Mouse (Mus musculus) MEL (cell line): ENCODE results near the gene Nipa1.

Source experiments
- CTCF ChIP-seq, 3 experiments: IDR thresholded peaks in 2 of 3; conservative IDR thresholded peaks in 1 of 3; 2 replicates each; pipeline ENCODE4 v1.5.1; 2011 to 2012; ENCODE audit warnings: low read length in 3 of 3, low read depth in 2 of 3, mild to moderate bottlenecking in 2 of 3, improper control_type of control experiment in 1 of 3, inconsistent platforms in 1 of 3, mixed read lengths in 1 of 3, moderate library complexity in 1 of 3; ENCODE audit not compliant: control insufficient read depth in 1 of 3, insufficient read depth in 1 of 3, poor library complexity in 1 of 3, severe bottlenecking in 1 of 3
- EP300 ChIP-seq, 2 experiments: IDR thresholded peaks; 2 replicates each; pipeline ENCODE4 v1.6.1; 2011; ENCODE audit warnings: improper control_type of control experiment in 2 of 2, low read length in 2 of 2, low read depth in 1 of 2, mild to moderate bottlenecking in 1 of 2
- GABPA ChIP-seq: IDR thresholded peaks from 2 replicates; pipeline ENCODE4 v1.6.1; 2012; ENCODE audit warnings: low read depth, mild to moderate bottlenecking, inconsistent platforms, low read length, improper control_type of control experiment, moderate library complexity
- GATA1 ChIP-seq: IDR thresholded peaks from 2 replicates; pipeline ENCODE4 v1.6.1; 2011; ENCODE audit warnings: low read depth, low read length, improper control_type of control experiment
- MAFK ChIP-seq: IDR thresholded peaks from 2 replicates; pipeline ENCODE4 v1.6.1; 2011; ENCODE audit warnings: low read depth, mild to moderate bottlenecking, low read length, improper control_type of control experiment, borderline replicate concordance
- MAZ ChIP-seq: IDR thresholded peaks from 2 replicates; pipeline ENCODE4 v1.6.1; 2012; ENCODE audit warnings: low read depth, mild to moderate bottlenecking, inconsistent platforms, low read length, improper control_type of control experiment
- MEF2A ChIP-seq: IDR thresholded peaks from 2 replicates; pipeline ENCODE4 v1.6.1; 2014; ENCODE audit warnings: low read depth, mild to moderate bottlenecking, inconsistent platforms, low read length, improper control_type of control experiment; ENCODE audit not compliant: poor library complexity, insufficient replicate concordance, severe bottlenecking; ENCODE audit errors: extremely low read depth
- MXI1 ChIP-seq: IDR thresholded peaks from 2 replicates; pipeline ENCODE4 v1.6.1; 2011; ENCODE audit warnings: mild to moderate bottlenecking, low read depth, low read length, improper control_type of control experiment
- POLR2A ChIP-seq, 2 experiments: IDR thresholded peaks; 2 replicates each; pipeline ENCODE4 v1.6.1; 2011 to 2012; ENCODE audit warnings: low read length in 2 of 2, mild to moderate bottlenecking in 2 of 2, control low read depth in 1 of 2, improper control_type of control experiment in 1 of 2, low read depth in 1 of 2, moderate library complexity in 1 of 2; ENCODE audit not compliant: control insufficient read depth in 1 of 2, insufficient read depth in 1 of 2, poor library complexity in 1 of 2
- POLR2AphosphoS2 ChIP-seq: IDR thresholded peaks from 2 replicates; pipeline ENCODE4 v1.6.1; 2011; ENCODE audit warnings: low read length, improper control_type of control experiment
- SMC3 ChIP-seq: IDR thresholded peaks from 2 replicates; pipeline ENCODE4 v1.6.1; 2011; ENCODE audit warnings: low read depth, low read length, improper control_type of control experiment
- TBP ChIP-seq: IDR thresholded peaks from 2 replicates; pipeline ENCODE4 v1.8.0; 2011; ENCODE audit warnings: low read depth, low read length, improper control_type of control experiment
- ZC3H11A ChIP-seq: IDR thresholded peaks from 2 replicates; pipeline ENCODE4 v1.6.1; 2012; ENCODE audit warnings: low read depth, mild to moderate bottlenecking, inconsistent platforms, low read length, improper control_type of control experiment
- ZMIZ1 ChIP-seq: IDR thresholded peaks from 2 replicates; pipeline ENCODE4 v1.6.1; 2012; ENCODE audit warnings: low read depth, mild to moderate bottlenecking, inconsistent platforms, low read length, improper control_type of control experiment, moderate library complexity

GRCm38 (mm10) chr7:56018972-56019929 lies 503 bp downstream of the Nipa1 start:
- TF ChIP-seq EP300 (IDR thresholded peaks at IDR 0.05; ENCODE audit: low read depth in 1 of 2, low read length in 2 of 2): no peak
- TF ChIP-seq MXI1: peak; percentile 73; the same call in 1 of the 2 replicates
- no peak for TF ChIP-seq POLR2AphosphoS2
- no peak; the same call in 1 of the 2 replicates for TF ChIP-seq MAZ
- TF ChIP-seq ZMIZ1: no peak
- peak; percentile 35; the same call in 1 of the 2 replicates for TF ChIP-seq TBP
- 0 out of 6 replicates have a peak, but pooled peaks of 1 of the 3 experiments have one; percentile 3 for TF ChIP-seq CTCF (IDR thresholded peaks at IDR 0.05 in 2 of 3, conservative IDR thresholded peaks at IDR 0.05 in 1 of 3; ENCODE audit: control insufficient read depth in 1 of 3, insufficient read depth in 1 of 3, low read depth in 2 of 3, low read length in 3 of 3, poor library complexity in 1 of 3, severe bottlenecking in 1 of 3)
- TF ChIP-seq POLR2A (IDR thresholded peaks at IDR 0.05; ENCODE audit: control insufficient read depth in 1 of 2, insufficient read depth in 1 of 2, low read depth in 1 of 2, low read length in 2 of 2, poor library complexity in 1 of 2): peak; percentile 59 to 74; a peak in 3 of 4 replicates
- no peak for TF ChIP-seq MAFK
- TF ChIP-seq MEF2A: no peak
- no peak for TF ChIP-seq GATA1
- TF ChIP-seq ZC3H11A: no peak
- no peak for TF ChIP-seq GABPA
- TF ChIP-seq SMC3: no peak
